Mouse (Mus musculus) hindbrain, postnatal 0 days (tissue): ENCODE results near the gene Myod1. TPM values are rescaled to one million over a fixed set of nuclear protein-coding genes. Genes with fewer than 3 reads are reported as not detected.

Experiments
- ATAC-seq: fragments of 200-750 bp; cut with Nextera tagmentation; 2 replicates; pipeline ENCODE4 v1.8.0; 2017; ENCODE audit warnings: mild to moderate bottlenecking, moderate TSS enrichment, moderate library complexity
- DNase-seq: peaks from one replicate; pipeline ENCODE4 v3.0.0-alpha.2; 2015; ENCODE audit warnings: low spot score
- H3K27ac ChIP-seq: fragments of 300-500 bp; sonication (generic); 2 replicates; pipeline ENCODE4 v1.5.1; 2014; ENCODE audit warnings: mild to moderate bottlenecking
- H3K27me3 ChIP-seq: fragments of 300-500 bp; sonication (generic); 2 replicates; pipeline ENCODE4 v1.6.1; 2014; ENCODE audit warnings: low read length, mixed read lengths; ENCODE audit not compliant: insufficient read depth
- H3K36me3 ChIP-seq: fragments of 300-500 bp; sonication (generic); 2 replicates; pipeline ENCODE4 v1.6.1; 2014; ENCODE audit warnings: low read length, mixed read lengths; ENCODE audit not compliant: insufficient read depth
- H3K4me1 ChIP-seq: fragments of 300-500 bp; sonication (generic); 2 replicates; pipeline ENCODE4 v1.6.1; 2014; ENCODE audit warnings: antibody characterized with exemption, low read length, mixed read lengths; ENCODE audit not compliant: insufficient read depth
- H3K4me2 ChIP-seq: fragments of 300-500 bp; sonication (generic); 2 replicates; pipeline ENCODE4 v1.6.1; 2014; ENCODE audit warnings: low read depth, mild to moderate bottlenecking, low read length, moderate library complexity, mixed read lengths
- H3K4me3 ChIP-seq: fragments of 300-500 bp; sonication (generic); 2 replicates; pipeline ENCODE4 v1.5.1; 2014; ENCODE audit warnings: low read length
- H3K9ac ChIP-seq: fragments of 300-500 bp; sonication (generic); replicated peaks from 2 replicates; pipeline ENCODE4 v1.6.1; 2014; ENCODE audit warnings: mild to moderate bottlenecking, low read length, moderate library complexity, mixed read lengths
- H3K9me3 ChIP-seq: fragments of 300-500 bp; sonication (generic); 2 replicates; pipeline ENCODE4 v1.6.1; 2016; ENCODE audit warnings: low read length, mixed read lengths
- CTCF ChIP-seq: IDR thresholded peaks from 2 replicates; pipeline ENCODE4 v1.5.1; 2016; ENCODE audit warnings: antibody characterized with exemption, control low read depth, low read depth
- WGBS: fragments of 180-500 bp; shearing (Covaris S2); extraction: QIAGEN DNeasy Blood & Tissue Kit; methylation state at CpG from one replicate; pipeline ENCODE4 v1.1.7; 2014; 5-methylcytosine and 5-hydroxymethylcytosine counted together
- polyA plus RNA-seq: library from polyadenylated mRNA; unstranded; fragments of >200 nt; fragmentation: Nextera tagmentation; extraction: Ambion mirVana; gene quantifications from 2 replicates; pipeline ENCODE4 v1.2.1, GENCODE M21; 2015
- total RNA-seq: library from RNA; depleted of rRNA; stranded (reverse); fragments of >200 nt; gene quantifications from 2 replicates; pipeline ENCODE4 v1.2.3, GENCODE M21; 2014

The Myod1 gene
- total and polyA plus RNA-seq, 2 experiments from 2014 or later: 0.20 to 0.99 TPM

GRCm38 (mm10) chr7:46401371-46402180 lies 25.3 kb downstream of the Myod1 start:
- Histone ChIP-seq H3K4me2 (peak overlapping the region; percentile 74), H3K4me3 (peak overlapping the region; percentile 2; the same call in 1 of the 2 replicates), H3K27ac (no peak overlapping the region), H3K9me3 (no peaks in the 10 kb centered on the region), H3K36me3 (no peaks in the 10 kb centered on the region), H3K9ac (no peak overlapping the region), H3K4me1 (peaks cover 34% of the 10 kb centered on the region; the same call in 1 of the 2 replicates), H3K27me3 (no peaks in the 10 kb centered on the region)
- TF ChIP-seq CTCF: no peak
- no peak for ATAC-seq
- 57% methylated on average over 3 of the region's 3 CpGs for WGBS
- DNase-seq: no peak

GRCm38 (mm10) chr7:46403616-46404485 lies 27.6 kb downstream of the Myod1 start:
- no peak for TF ChIP-seq CTCF
- no peaks in the 10 kb centered on the region for H3K9me3 ChIP-seq
- no peaks in the 10 kb centered on the region for H3K36me3 ChIP-seq
- no peaks in the 10 kb centered on the region for H3K27me3 ChIP-seq
- H3K9ac ChIP-seq: no peak overlapping the region
- DNase-seq (no peak), ATAC-seq (no peak)
- no peak overlapping the region for H3K27ac ChIP-seq
- H3K4me2 ChIP-seq: no peak overlapping the region
- no peak overlapping the region for H3K4me3 ChIP-seq
- peaks cover 31% of the 10 kb centered on the region; the same call in 1 of the 2 replicates for H3K4me1 ChIP-seq
- 80% methylated on average over 15 of the region's 15 CpGs for WGBS

- peaks cover 22% of the 10 kb centered on the region; the same call in 1 of the 2 replicates for H3K4me1 ChIP-seq
- H3K27me3 ChIP-seq: no peaks in the 10 kb centered on the region
- H3K9ac ChIP-seq: no peak overlapping the region
- DNase-seq (no peak), ATAC-seq (no peak)
- H3K27ac ChIP-seq: no peak overlapping the region
- H3K4me2 ChIP-seq: no peak overlapping the region
- WGBS: 74% methylated on average over 7 of the region's 7 CpGs
- H3K4me3 ChIP-seq: no peak overlapping the region
- TF ChIP-seq CTCF: no peak
- H3K36me3 ChIP-seq: no peaks in the 10 kb centered on the region
- H3K9me3 ChIP-seq: no peaks in the 10 kb centered on the region
Measured at GRCm38 (mm10) chr7:46404756-46405155, 28.5 kb downstream of the Myod1 start.

GRCm38 (mm10) chr7:46408606-46409005 lies 32.3 kb downstream of the Myod1 start:
- Histone ChIP-seq H3K9ac (no peak overlapping the region), H3K36me3 (no peaks in the 10 kb centered on the region), H3K4me2 (no peak overlapping the region), H3K4me1 (0 out of 2 replicates have a peak, but pooled peaks cover 6% of the 10 kb centered on the region), H3K27me3 (no peaks in the 10 kb centered on the region), H3K27ac (no peak overlapping the region), H3K4me3 (no peak overlapping the region), H3K9me3 (no peaks in the 10 kb centered on the region)
- DNase-seq (no peak), ATAC-seq (0 out of 2 replicates have a peak, but pooled peaks have one; percentile 5)
- TF ChIP-seq CTCF: no peak
- WGBS: 69% methylated on average over 9 of the region's 9 CpGs

GRCm38 (mm10) chr7:46409204-46409789 lies 33.0 kb downstream of the Myod1 start:
- ATAC-seq (no peak), DNase-seq (no peak)
- H3K27ac ChIP-seq: no peak overlapping the region
- no peaks in the 10 kb centered on the region for H3K36me3 ChIP-seq
- no peak for TF ChIP-seq CTCF
- whole genome bisulfite sequencing: 30% methylated on average over 12 of the region's 12 CpGs
- H3K27me3 ChIP-seq: no peaks in the 10 kb centered on the region
- no peak overlapping the region for H3K4me3 ChIP-seq
- 0 out of 2 replicates have a peak, but pooled peaks cover 4% of the 10 kb centered on the region for H3K4me1 ChIP-seq
- no peak overlapping the region for H3K9ac ChIP-seq
- no peaks in the 10 kb centered on the region for H3K9me3 ChIP-seq
- no peak overlapping the region for H3K4me2 ChIP-seq

GRCm38 (mm10) chr7:46410727-46411126 lies 34.5 kb downstream of the Myod1 start:
- H3K9ac ChIP-seq: no peak overlapping the region
- no peaks in the 10 kb centered on the region for H3K36me3 ChIP-seq
- ATAC-seq (no peak), DNase-seq (no peak)
- H3K4me2 ChIP-seq: no peak overlapping the region
- no peaks in the 10 kb centered on the region for H3K27me3 ChIP-seq
- no peaks in the 10 kb centered on the region for H3K9me3 ChIP-seq
- no peak overlapping the region for H3K27ac ChIP-seq
- TF ChIP-seq CTCF: no peak
- no peak overlapping the region for H3K4me3 ChIP-seq
- WGBS: 78% methylated on average over 6 of the region's 6 CpGs
- H3K4me1 ChIP-seq: 0 out of 2 replicates have a peak, but pooled peaks cover 6% of the 10 kb centered on the region
